Mouse (Mus musculus) embryonic fibroblast, embryonic 13.5 days (primary cell): Measurements from ENCODE around the gene Dcxr.

ENCODE experiments used
- CTCF ChIP-seq: IDR thresholded peaks from 2 replicates; pipeline ENCODE4 v1.5.1; 2011; ENCODE audit warnings: mild to moderate bottlenecking, control low read depth, low read length, moderate library complexity, borderline replicate concordance; ENCODE audit not compliant: insufficient read depth
- POLR2A ChIP-seq: IDR thresholded peaks from 2 replicates; pipeline ENCODE4 v1.6.1; 2011; ENCODE audit warnings: low read depth, mild to moderate bottlenecking, control low read depth, low read length, moderate library complexity

GRCm38 (mm10) chr11:120773463-120774190 is 46.5 kb upstream of the Dcxr start:
- TF ChIP-seq POLR2A (no peak), CTCF (no peak)
